Mouse (Mus musculus) embryonic facial prominence, embryonic 14.5 days (tissue): ENCODE data around the gene Tnfsf10. TPM values are rescaled to one million over a fixed set of nuclear protein-coding genes. Genes with fewer than 3 reads are reported as not detected.

Experiments used
- ATAC-seq: fragments of 200-750 bp; cut with Nextera tagmentation; 2 replicates; pipeline ENCODE4 v1.8.0; 2017; ENCODE audit warnings: low read depth, moderate number of reproducible peaks, moderate TSS enrichment
- DNase-seq: peaks from one replicate; pipeline ENCODE4 v3.0.0-alpha.2; 2015; ENCODE audit warnings: low spot score
- H3K27ac ChIP-seq: fragments of 300-500 bp; sonication (generic); replicated peaks from 2 replicates; pipeline ENCODE4 v1.5.1; 2014; ENCODE audit warnings: low read depth, mild to moderate bottlenecking, low read length, moderate library complexity
- H3K27me3 ChIP-seq: fragments of 300-500 bp; sonication (generic); replicated peaks from 2 replicates; pipeline ENCODE4 v1.6.1; 2014; ENCODE audit warnings: low read length; ENCODE audit not compliant: control insufficient read depth, insufficient read depth
- H3K36me3 ChIP-seq: fragments of 300-500 bp; sonication (generic); 2 replicates; pipeline ENCODE4 v1.6.1; 2014; ENCODE audit warnings: low read length, mixed read lengths; ENCODE audit not compliant: control insufficient read depth, insufficient read depth
- H3K4me1 ChIP-seq: fragments of 300-500 bp; sonication (generic); 2 replicates; pipeline ENCODE4 v1.6.1; 2014; ENCODE audit warnings: antibody characterized with exemption, low read length; ENCODE audit not compliant: control insufficient read depth, insufficient read depth
- H3K4me2 ChIP-seq: fragments of 300-500 bp; sonication (generic); 2 replicates; pipeline ENCODE4 v1.6.1; 2014; ENCODE audit warnings: low read depth, mild to moderate bottlenecking, low read length, moderate library complexity, mixed read lengths
- H3K4me3 ChIP-seq: fragments of 300-500 bp; sonication (generic); 2 replicates; pipeline ENCODE4 v1.5.1; 2014; ENCODE audit warnings: low read depth, mild to moderate bottlenecking, low read length
- H3K9ac ChIP-seq: fragments of 300-500 bp; sonication (generic); 2 replicates; pipeline ENCODE4 v1.6.1; 2014; ENCODE audit warnings: low read depth, mild to moderate bottlenecking, low read length, moderate library complexity, mixed read lengths
- H3K9me3 ChIP-seq: fragments of 300-500 bp; sonication (generic); 2 replicates; pipeline ENCODE4 v1.6.1; 2016; ENCODE audit warnings: low read length; ENCODE audit not compliant: control insufficient read depth
- WGBS: fragments of 180-500 bp; shearing (Covaris S2); extraction: QIAGEN DNeasy Blood & Tissue Kit; methylation state at CpG from one replicate; pipeline ENCODE4 v1.1.7; 2014; 5-methylcytosine and 5-hydroxymethylcytosine counted together
- polyA plus RNA-seq: library from polyadenylated mRNA; unstranded; fragments of >200 nt; fragmentation: Nextera tagmentation; extraction: Ambion mirVana; gene quantifications from 2 replicates; pipeline ENCODE4 v1.2.1, GENCODE M21; 2014

Gene Tnfsf10
- polyA plus RNA-seq, 1 experiment from 2014 or later = 0.43 TPM

DNA sequence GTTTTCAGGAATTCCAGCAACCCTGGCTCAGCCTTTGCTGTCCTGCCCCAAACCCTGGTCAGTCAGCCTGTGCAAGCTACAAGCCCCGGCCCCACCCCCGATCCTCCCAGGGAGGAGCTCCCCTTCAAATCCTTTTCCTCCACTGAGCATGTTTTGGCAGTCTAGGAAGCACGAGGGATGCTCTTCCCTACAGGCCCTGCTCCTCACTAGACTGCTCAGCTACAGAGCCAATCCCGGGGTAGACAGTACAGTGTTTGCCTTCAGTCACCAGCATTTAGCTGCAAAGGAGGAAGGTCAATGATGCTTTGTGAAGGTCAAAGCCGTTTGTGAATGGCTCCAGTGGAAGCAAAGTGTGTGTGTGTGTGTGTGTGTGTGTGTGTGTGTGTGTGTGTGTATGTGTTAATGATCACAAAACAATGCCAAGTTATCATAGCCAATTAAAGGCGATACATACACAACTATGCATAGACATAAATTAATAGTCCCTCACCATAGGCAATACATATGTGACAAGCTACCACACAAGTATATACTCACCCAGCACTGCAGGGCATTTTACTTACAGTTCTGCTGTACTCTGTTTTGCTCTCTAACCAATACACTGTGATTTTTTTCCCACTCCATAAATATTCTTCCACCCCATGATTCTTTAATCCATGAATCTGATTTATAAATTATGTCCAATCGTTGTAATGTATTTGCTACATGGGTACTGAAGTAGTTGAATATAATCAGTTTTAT lies 23.0 kb upstream of the Tnfsf10 start:
- Histone ChIP-seq H3K4me3 (no peak overlapping the region), H3K27ac (no peak overlapping the region), H3K9ac (no peak overlapping the region), H3K4me1 (no peaks in the 10 kb centered on the region), H3K27me3 (no peaks in the 10 kb centered on the region), H3K36me3 (no peaks in the 10 kb centered on the region), H3K9me3 (no peaks in the 10 kb centered on the region), H3K4me2 (no peak overlapping the region)
- 66% methylated on average over 7 of the region's 7 CpGs for WGBS
- ATAC-seq (no peak), DNase-seq (no peak)

DNA sequence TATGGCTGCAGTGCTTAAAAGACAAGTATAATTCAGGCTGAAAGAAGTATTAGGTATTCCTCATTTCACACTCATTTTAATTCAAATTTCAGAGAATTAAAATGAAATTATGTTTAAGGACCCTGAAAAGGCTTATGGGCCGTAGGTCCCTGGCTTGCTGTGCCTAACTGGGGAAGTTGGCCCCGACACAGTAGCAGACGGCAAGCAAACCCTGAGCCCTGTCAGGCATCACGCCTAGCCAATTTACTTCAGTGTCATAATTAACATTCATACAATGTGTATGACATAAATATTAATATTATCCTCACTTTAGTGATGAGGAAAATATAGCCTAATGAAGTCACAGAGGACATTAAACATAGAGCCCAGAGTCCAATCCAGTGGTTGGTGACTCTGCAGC lies 16.4 kb upstream of the Tnfsf10 start:
- H3K4me2 ChIP-seq = no peak overlapping the region
- DNase-seq (no peak), ATAC-seq (no peak)
- WGBS = 86% methylated on average over 4 of the region's 4 CpGs
- H3K4me1 ChIP-seq = no peaks in the 10 kb centered on the region
- H3K27ac ChIP-seq = no peak overlapping the region
- H3K27me3 ChIP-seq = no peaks in the 10 kb centered on the region
- no peak overlapping the region for H3K9ac ChIP-seq
- H3K4me3 ChIP-seq = no peak overlapping the region
- no peaks in the 10 kb centered on the region for H3K9me3 ChIP-seq
- no peaks in the 10 kb centered on the region for H3K36me3 ChIP-seq

DNA sequence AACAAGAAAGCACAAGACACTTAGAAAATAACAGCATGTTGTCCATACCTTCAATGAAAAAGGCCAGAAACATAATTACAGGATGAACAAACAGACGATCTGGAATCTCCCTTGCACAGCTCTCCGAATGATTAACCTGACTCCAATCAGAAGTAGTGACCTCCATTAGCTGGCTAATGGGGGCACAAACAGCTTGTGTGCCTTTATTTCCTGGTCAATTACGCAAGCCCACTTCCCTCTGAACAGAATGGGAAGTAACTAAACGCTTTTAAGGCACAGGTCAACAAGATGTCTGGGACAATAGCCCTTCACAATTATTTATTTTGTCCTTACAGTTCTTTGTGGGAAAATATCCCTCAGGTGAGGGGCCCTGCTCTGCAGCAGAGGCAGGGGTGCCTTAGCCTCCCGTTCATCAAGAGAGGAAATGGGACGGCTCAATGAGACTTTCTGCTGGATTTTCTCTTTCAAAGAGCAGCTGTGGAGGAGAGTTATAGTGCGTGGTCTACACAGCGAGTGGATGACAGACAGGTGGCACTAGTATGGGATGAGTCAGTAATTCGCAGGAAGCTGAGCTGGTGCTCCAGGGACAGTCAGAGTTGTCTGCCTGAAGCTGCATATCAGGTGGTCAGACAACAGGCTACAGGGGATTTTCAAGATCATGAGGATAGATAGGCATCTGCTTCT lies 14.3 kb upstream of the Tnfsf10 start:
- DNase-seq (no peak), ATAC-seq (no peak)
- Histone ChIP-seq H3K9ac (no peak overlapping the region), H3K4me2 (no peak overlapping the region), H3K4me1 (no peaks in the 10 kb centered on the region), H3K27me3 (no peaks in the 10 kb centered on the region), H3K27ac (no peak overlapping the region), H3K36me3 (no peaks in the 10 kb centered on the region), H3K4me3 (no peak overlapping the region), H3K9me3 (no peaks in the 10 kb centered on the region)
- 59% methylated on average over 9 of the region's 9 CpGs for WGBS

DNA sequence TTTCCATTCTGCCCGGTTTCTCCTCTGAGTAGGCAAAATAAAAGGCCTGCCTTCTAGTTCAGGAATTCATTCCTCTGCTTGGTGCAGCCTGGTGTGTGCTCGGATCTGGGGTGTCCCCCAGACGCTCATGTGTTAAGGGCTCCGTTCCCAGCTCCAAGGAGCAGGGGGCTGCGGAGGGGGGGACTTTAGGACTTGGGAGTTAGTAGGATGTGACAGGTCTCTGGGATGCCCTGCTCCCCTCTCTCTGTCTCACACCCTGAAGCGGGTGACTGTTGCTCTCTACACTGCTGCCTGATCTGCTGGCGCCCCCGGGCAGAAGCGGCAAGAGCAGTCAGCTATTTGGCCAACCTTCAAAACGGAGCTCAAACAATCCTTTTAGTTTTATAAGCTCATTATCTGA lies 10.0 kb upstream of the Tnfsf10 start:
- 66% methylated on average over 10 of the region's 10 CpGs for WGBS
- DNase-seq = no peak
- H3K27ac ChIP-seq = no peak overlapping the region

DNA sequence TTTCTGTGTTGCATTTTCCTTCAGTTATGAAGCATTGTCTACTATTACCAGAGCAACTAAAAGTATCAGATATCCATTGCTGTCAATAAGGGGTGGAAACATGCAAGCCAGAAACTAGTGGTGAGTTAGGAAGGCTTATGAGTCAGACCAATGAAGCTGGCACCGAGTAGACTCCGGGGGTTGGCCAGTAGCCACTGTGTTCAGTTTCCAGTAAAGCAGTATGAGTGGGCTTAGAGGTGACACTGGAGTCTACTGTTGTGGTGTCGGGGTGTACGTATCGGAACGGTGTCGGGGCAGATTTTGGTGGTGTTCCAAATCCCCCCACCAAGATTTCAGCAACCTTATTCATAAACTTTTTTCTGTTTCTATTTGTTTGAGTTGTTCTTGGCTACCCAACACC lies 5.9 kb upstream of the Tnfsf10 start:
- Histone ChIP-seq H3K36me3 (no peaks in the 10 kb centered on the region), H3K27me3 (no peaks in the 10 kb centered on the region), H3K9me3 (no peaks in the 10 kb centered on the region), H3K9ac (no peak overlapping the region), H3K4me2 (no peak overlapping the region), H3K4me3 (no peak overlapping the region), H3K27ac (no peak overlapping the region), H3K4me1 (no peaks in the 10 kb centered on the region)
- no peak for ATAC-seq
- no peak for DNase-seq
- 83% methylated on average over 7 of the region's 7 CpGs for WGBS

More for the DNA sequence above, 10.0 kb upstream of the Tnfsf10 start:
- Histone ChIP-seq H3K27me3 (no peaks in the 10 kb centered on the region), H3K9me3 (no peaks in the 10 kb centered on the region), H3K36me3 (no peaks in the 10 kb centered on the region), H3K4me2 (no peak overlapping the region), H3K4me3 (no peak overlapping the region), H3K4me1 (no peaks in the 10 kb centered on the region), H3K9ac (no peak overlapping the region)
- ATAC-seq = no peak

DNA sequence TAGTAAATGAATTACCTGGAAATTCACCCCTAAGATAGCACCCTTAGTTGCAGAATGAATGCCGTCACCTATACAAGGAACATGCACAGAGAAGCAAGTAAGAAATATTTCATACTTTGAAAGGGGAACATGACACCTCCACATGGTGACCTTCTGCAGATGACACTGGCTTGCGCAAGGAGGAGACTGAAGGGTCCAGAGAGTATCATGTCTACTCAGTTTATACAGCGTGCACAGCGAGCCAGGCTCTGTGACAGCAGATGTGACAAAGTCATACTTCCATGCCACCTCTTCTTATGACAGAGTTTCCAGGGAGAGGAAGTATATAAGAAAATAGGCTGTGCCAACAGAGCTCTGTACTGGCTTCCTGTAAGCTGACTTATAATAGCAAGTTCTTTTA lies 5.4 kb upstream of the Tnfsf10 start:
- Histone ChIP-seq H3K9ac (no peak overlapping the region), H3K27ac (no peak overlapping the region), H3K4me1 (no peaks in the 10 kb centered on the region), H3K4me2 (no peak overlapping the region), H3K27me3 (no peaks in the 10 kb centered on the region), H3K9me3 (no peaks in the 10 kb centered on the region), H3K4me3 (no peak overlapping the region), H3K36me3 (no peaks in the 10 kb centered on the region)
- no peak for ATAC-seq
- WGBS = 78% methylated on average over 4 of the region's 4 CpGs
- DNase-seq = no peak

DNA sequence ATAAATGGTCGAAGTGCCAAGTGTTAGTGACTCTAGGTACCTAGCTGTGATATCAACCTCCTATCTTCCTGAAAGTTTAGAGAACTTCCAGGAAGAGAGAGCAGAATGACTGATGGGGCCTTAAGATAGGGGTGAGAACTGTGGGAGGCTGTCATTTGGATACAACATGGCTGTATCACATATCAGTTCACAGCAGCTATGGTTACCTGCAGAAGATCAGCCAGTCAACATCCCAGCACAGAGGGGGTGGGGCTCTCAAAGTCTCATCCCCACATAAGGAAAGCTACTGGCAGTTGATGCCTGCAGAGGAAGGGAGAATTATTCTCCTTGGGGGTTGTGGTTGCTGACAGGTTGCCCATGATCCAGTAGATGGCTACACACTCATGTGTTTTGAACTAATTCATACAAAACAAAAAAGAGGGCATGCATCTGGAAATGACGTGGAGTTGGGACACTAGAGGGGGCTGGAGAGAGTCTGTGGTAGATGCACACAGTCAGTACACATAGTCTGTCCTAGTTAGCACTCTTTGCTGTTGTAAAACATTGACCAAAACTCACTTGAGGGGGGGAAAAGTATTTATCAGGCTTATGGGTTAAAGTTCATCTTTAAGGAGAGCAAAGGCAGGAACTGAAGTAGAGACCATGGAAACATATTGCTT lies 2.2 kb upstream of the Tnfsf10 start:
- Histone ChIP-seq H3K9ac (no peak overlapping the region), H3K4me2 (no peak overlapping the region), H3K9me3 (no peaks in the 10 kb centered on the region), H3K27me3 (no peaks in the 10 kb centered on the region), H3K27ac (no peak overlapping the region), H3K4me1 (peaks cover 6% of the 10 kb centered on the region; the same call in 1 of the 2 replicates), H3K36me3 (no peaks in the 10 kb centered on the region), H3K4me3 (no peak overlapping the region)
- no peak for ATAC-seq
- 67% methylated on average over 2 of the region's 2 CpGs for WGBS
- DNase-seq = no peak

DNA sequence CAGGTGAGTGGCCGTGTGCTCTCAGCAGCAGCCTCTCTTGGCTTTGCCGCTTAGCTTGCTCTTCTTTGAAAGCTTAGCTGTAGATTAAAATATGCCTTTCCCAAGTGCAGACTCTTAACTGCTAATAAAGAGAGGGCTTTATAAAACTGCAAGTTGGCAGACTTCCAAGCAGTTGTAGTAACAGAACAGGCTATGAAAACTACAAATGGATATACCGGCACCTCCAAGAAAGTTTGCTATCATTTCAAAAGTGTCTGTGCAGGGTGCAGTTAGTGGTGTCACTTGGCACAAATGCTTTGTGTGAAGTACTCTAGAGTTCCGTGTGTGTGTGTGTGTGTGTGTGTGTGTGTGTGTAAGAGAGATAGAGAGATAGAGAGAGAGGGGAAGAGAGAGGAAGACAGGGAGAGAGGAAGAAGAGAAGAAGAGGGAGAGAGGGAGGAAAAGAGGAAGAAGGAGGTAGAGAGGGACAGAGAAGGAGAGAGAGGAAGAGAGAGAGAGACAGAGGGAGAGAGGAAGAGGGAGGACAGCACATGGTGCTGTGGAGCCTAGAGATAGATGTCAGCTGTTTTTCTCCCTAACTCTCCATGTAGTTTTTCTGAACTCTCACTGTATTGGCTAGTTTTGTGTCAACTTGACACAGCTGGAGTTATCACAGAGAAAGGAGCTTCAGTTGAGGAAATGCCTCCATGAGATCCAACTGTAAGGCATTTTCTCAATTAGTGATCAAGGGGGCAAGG lies 628 bp downstream of the Tnfsf10 start:
- H3K27ac ChIP-seq = no peak overlapping the region
- 0 out of 2 replicates have a peak overlapping the region, but pooled peaks have one; percentile 18 for H3K4me2 ChIP-seq
- WGBS = 56% methylated on average over 4 of the region's 4 CpGs
- DNase-seq (peak; percentile 76), ATAC-seq (no peak)
- H3K36me3 ChIP-seq = no peaks in the 10 kb centered on the region
- no peak overlapping the region for H3K9ac ChIP-seq
- no peaks in the 10 kb centered on the region for H3K27me3 ChIP-seq
- H3K4me1 ChIP-seq = peaks cover 6% of the 10 kb centered on the region; the same call in 1 of the 2 replicates
- H3K4me3 ChIP-seq = no peak overlapping the region
- H3K9me3 ChIP-seq = no peaks in the 10 kb centered on the region
